Mouse (Mus musculus): ENCODE data around the gene Rbfox1. TPM values are rescaled to one million over a fixed set of nuclear protein-coding genes. Genes with fewer than 3 reads are reported as not detected.

The Rbfox1 gene
- total RNA-seq, 2 experiments from 2014 or later, result 381 to 430 TPM

GRCm38 (mm10) chr16:6331400-6331939, 446.3 kb downstream of the Rbfox1 start:
- DNase-seq (ENCODE audit: extremely low spot score in 1 of 2, low spot score in 1 of 2), result no peak

DNA sequence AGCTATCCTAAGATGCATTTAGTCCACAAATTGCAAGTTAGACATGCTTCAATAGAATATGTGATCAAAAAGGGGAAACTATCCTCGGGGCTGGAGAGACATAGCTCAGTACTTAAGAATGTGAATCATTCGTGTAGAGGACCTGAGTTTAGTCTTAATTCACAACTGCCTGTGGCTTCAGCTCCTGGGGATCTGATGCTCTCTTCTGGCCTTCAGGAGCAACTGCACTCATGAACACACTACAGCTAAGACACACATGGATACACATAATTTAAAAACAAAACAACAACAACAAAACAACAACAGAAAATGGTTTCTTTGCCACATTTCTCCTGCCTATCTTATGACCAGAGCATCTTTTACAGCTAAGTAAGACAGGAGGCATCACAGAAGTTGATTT, 448.1 kb downstream of the Rbfox1 start:
- DNase-seq (ENCODE audit: extremely low spot score in 1 of 2, low spot score in 1 of 2), result no peak

DNA sequence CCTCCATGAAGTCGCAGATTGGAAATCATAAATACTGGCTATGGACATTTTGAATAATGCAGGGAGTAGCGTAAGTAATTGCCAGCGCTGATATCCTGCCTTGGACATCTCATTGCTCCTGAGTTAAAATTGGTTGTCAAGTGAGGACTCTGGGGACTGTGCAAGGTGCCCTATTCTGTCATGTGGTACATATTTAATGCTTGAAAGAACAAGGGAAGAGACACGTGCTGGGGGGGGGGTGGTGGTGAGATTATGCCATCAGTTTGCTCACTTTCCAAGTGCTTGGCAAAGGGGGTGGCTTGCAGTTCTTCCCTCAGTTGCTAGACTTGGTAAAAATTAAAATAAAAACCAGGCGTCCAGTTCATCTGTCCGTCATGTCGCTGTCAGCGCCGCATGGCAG, 462.9 kb downstream of the Rbfox1 start:
- DNase-seq (ENCODE audit: extremely low spot score in 1 of 2, low spot score in 1 of 2), result no peak

DNA sequence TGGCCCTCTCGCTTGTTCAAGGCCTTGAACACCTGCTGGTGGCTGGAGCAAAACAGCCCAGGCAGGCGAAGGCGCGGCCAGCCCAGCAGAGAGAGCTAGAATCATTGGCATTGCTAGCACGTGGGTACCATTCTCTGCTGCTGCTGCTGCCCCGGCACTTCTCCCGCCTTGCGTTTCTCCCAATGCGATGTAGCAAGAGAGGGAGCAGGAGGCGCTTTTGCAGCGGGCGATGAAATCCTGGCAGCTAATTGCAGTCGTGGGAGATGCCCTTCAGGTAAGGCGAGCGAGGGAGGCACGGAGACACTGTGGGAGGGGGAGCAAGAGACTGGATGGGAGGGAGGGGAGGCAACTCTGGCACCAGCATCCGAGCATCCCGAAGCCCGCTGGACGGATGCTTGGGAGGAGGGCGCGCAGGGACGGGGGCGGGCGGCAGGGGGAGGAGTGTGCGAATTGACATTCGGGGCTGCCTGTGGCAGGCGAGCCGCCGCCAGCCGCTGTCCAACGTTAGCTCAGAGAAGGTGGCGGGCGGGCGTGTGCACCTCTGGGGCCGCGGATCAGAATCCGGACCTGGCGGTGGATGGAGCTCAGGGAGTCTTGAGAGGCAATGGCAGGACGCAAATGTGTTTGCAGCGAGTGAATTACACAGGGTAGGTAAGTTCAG, 463.6 kb downstream of the Rbfox1 start:
- DNase-seq (ENCODE audit: extremely low spot score in 1 of 2, low spot score in 1 of 2), result peak; percentile 37 to 48

DNA sequence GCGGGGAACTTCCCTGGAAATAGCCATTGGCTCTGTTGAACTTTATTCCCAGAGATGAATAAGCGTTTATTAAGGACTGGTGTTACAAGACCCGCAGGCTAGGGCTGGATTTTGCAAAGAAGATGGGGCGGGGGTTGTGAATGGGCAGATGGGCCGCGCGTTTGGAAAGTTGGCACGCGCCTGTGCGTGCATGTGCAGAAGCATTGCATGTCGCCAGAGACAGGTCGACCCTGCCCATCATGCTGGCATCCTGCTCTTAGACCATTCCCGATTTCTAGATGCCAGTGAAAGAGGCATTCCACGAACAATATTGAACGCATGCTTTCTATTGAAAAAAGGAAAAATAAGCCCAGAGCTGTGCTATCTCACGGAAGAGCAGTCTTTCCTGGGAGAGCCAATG, 464.2 kb downstream of the Rbfox1 start:
- DNase-seq (ENCODE audit: extremely low spot score in 1 of 2, low spot score in 1 of 2), result peak; percentile 26 to 31

DNA sequence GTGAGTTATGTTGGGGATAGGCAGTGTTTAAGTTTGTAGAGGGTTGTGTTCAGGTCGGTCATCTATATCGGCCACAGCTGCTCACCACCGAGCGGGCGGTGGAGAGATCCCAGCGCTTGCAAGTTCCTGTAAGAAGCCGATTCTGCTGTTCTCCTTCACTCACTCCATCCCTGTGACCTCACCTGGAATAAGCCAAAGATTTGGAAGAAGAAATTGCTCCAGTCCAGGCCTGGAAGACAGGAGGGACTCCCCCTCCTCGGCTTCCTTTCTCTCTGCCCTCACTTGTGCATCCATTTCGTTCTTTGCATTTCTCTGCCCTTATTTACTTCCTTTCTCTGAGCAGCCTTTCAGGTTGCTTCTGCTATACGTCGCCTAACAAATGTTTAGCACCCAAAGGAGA, 465.1 kb downstream of the Rbfox1 start:
- no peak for DNase-seq (ENCODE audit: extremely low spot score in 1 of 2, low spot score in 1 of 2)

- DNase-seq (ENCODE audit: extremely low spot score in 1 of 2, low spot score in 1 of 2), result no peak
Observed at GRCm38 (mm10) chr16:6353191-6353590, 468.0 kb downstream of the Rbfox1 start.

GRCm38 (mm10) chr16:6356931-6357330, 471.8 kb downstream of the Rbfox1 start:
- no peak for DNase-seq (ENCODE audit: extremely low spot score in 1 of 2, low spot score in 1 of 2)

GRCm38 (mm10) chr16:6365793-6366192, 480.6 kb downstream of the Rbfox1 start:
- no peak for DNase-seq (ENCODE audit: extremely low spot score in 1 of 2, low spot score in 1 of 2)

GRCm38 (mm10) chr16:6366649-6367048, 481.5 kb downstream of the Rbfox1 start:
- DNase-seq (ENCODE audit: extremely low spot score in 1 of 2, low spot score in 1 of 2), result no peak

DNA sequence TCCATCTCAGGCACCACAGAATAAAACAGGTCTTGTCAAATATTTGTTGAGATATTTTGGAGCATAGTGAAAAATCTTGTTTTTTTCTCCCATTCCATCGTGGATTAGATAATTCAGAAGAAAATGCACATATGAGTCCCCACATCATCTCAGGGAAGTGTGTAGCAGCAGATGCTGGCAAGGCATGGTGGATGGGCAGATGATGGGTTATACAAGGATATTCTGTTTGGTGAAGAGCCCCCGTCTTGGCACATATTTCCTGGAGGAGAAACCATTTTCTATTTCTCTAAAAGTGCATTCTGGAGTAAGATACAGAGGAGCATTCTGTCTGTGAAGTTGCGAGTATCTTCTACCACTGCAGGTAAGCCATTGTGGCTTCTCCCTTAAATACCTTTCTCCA, 495.8 kb downstream of the Rbfox1 start:
- no peak for DNase-seq (ENCODE audit: extremely low spot score in 1 of 2, low spot score in 1 of 2)

GRCm38 (mm10) chr16:6381572-6381971, 496.4 kb downstream of the Rbfox1 start:
- DNase-seq (ENCODE audit: extremely low spot score in 1 of 2, low spot score in 1 of 2), result no peak

DNA sequence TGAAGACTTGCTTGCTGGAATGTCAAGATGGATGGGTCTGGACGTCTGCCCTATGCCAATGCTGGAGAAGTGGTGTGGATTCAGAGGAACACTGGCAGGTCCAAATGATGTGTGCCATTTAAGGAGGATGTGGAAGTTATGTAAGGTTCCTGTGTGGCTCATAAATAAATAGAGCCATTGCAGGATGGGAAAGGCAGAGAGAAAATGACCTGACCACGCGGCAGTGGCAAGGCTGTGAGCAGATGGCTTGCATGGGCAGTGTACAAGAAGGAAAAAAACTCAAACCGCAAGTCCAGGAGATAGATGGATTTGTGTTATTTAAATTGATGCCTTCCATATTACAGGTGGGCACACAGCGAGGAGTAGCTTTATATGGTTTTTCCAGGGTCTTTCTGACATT, 497.6 kb downstream of the Rbfox1 start:
- DNase-seq (ENCODE audit: extremely low spot score in 1 of 2, low spot score in 1 of 2), result no peak

DNA sequence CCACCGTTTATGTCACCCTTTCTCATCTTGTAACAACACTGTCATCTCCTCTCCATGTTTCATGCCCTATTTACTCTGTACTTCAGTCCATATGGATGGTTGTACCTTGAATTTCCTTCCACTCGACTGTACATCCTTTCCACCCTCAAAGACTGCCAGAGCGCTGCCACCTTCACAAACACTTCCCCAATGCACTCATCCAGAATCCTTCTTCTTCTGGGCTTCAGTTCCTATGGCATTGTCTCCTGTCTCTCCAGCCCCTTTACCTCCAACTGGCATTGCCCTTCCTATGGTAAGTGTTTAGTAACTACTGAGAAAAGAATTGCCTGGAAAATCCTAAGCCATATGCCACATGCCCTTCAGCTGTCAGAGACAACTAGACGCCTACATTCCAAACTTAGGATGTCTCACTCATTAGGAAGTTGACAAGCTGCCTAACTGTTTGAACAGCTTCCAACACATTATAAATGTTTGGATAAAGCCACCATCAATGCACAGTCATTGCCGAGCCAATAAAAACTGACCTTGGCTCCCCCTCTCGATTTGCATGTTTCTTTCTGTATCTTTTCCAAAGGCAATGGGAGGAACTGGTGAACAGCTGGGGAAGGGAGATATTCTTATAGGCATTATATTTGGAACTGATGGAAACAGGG, 505.2 kb downstream of the Rbfox1 start:
- no peak for DNase-seq (ENCODE audit: extremely low spot score in 1 of 2, low spot score in 1 of 2)

DNA sequence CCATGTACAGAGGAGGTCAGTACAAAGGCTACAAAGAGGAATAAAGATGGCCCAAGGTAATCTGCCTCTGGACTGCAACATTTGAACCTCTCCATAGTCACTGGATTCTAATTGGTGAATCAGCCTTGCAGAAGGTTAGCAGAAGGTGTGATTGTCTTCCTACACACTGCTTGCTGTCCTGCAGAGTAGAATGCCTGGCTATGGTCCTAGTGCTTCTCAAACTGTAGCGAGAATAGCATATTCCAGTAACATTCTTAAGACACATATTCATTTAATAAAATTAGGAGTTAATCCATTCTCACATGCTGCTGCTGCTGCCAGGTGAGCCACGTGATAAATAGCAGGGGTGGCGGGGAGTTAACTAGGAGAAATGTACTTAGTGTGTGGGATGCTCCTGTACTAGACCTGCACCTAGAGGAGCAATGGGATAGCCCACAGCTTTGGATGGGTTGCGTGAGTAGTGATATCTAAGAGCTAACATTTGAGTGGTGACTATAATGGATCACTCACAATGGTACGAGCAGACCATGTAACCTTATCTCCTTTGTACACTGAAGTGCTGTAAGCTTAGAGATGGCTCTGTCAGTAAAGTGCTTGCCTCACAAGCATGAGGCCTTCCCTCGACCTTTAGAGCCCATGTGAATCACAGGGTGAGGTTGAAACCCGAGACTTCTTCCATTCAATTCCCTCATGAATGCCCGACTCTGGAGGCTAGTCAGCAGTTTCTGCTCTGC, 511.7 kb downstream of the Rbfox1 start:
- DNase-seq (ENCODE audit: extremely low spot score in 1 of 2, low spot score in 1 of 2), result no peak

DNA sequence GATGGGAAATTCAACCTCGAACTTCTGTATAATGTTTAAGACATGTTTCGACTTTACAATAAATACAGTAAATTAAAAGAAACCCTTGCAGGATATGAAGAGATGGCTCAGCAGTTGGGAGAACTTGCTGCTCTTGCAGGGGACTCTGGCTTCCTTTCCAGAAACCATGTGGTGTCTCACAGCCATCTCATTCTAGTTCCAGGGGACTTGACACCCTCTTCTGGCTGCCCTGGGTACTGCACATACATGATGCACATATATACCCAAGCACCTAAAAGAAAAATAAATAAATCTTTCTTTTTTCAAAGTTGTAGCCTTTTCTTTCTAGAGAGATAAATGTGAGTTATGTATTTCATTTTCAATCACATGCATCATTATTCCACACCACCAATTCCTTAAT, 512.5 kb downstream of the Rbfox1 start:
- no peak for DNase-seq (ENCODE audit: extremely low spot score in 1 of 2, low spot score in 1 of 2)

DNA sequence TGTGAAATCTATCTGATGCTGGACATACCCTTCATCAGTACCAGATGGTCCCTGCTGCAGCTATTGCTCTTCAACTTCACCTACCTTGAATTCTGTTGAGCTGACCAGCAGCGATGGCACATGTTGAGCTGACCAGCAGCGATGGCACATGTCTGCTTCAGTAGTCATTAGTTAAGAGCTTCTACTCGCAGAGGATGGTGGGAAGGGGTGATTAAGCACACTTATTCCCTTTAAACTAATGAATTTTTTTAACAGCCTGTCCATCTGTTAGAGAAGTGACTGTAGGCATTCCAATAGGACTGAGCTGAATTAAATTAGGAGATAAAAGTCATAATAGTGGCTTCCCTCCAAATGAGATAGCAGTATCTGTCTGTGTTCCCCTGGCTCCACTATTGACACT, 517.7 kb downstream of the Rbfox1 start:
- DNase-seq (ENCODE audit: extremely low spot score in 1 of 2, low spot score in 1 of 2), result no peak

DNA sequence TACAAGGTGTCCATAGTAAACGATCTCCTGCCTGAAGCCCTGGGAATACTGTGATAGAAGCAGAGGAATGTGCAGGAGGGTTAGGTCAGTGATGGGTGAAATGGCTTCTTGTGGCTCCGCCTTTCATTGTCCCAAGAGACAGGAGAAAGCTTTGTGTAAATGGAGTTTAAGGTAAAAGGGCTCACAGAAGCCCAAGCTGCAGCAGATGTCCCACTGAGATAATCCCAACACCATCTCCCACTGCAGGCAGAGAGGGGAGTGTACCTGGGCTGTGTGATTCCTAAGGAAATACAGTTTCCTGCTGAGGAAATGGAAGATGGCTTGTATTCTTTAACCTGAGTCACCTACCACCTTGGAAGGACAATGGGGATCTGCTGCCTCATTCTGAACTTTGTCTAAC, 529.7 kb downstream of the Rbfox1 start:
- no peak for DNase-seq (ENCODE audit: extremely low spot score in 1 of 2, low spot score in 1 of 2)

DNA sequence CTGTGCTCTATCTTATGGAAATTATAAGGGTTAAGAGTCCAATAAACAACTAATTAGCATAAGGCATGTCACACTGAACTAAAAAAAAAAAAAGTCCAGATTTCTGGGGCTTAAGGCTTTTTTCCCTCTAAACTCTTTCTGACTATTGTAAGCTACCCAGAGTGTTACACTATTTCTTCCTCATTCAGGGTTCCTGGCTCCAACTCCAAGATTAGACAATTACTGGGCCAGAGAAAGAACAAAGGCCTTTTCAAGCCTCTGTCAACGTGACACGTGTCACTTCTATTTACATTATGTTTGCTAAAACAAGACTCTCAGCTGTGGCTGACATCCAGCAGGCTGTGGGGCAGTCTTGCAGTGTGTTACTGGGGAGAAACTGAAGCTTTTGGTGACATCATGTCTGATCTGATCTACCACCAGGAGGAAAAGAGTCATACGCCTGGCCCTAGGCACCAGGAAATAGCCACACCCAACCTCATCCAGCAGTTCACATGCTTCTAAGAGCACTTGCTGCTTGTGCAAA, 536.5 kb downstream of the Rbfox1 start:
- no peak for DNase-seq (ENCODE audit: extremely low spot score in 1 of 2, low spot score in 1 of 2)

DNA sequence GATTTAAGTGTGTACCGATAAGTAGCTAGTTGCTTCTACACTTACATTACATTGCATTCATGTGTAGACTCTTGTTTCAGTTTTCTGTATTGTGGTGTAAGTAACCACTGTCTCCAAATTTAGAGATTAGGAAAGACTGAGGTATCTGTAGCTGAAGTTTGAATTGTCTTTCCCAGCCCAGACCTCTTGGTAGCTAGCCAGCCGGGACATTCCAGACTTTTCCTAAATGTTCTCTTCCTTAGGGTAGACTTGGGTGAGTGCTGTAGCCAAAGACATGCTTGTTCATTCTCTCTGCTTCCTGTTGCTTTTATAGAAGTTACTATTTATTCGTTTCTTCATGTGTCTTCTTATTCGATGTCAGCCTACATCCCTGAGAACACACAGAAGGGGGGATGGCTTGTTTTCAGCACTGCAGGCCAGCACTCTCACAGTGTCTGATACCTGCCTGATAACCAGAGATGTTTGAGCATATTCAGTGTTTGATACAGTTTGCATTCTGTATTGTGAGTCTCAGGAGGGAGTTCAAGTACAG, 538.8 kb downstream of the Rbfox1 start:
- DNase-seq (ENCODE audit: extremely low spot score in 1 of 2, low spot score in 1 of 2), result no peak

GRCm38 (mm10) chr16:6424738-6425137, 539.6 kb downstream of the Rbfox1 start:
- DNase-seq (ENCODE audit: extremely low spot score in 1 of 2, low spot score in 1 of 2), result no peak
